Mouse (Mus musculus) liver, embryonic 14.5 days (tissue): Measurements from ENCODE around the gene Uba52.

Experiments used
- CTCF ChIP-seq: IDR thresholded peaks from 2 replicates; pipeline ENCODE4 v1.5.1; 2016; ENCODE audit warnings: antibody characterized with exemption, low read depth, control low read depth
- EP300 ChIP-seq: IDR thresholded peaks from 2 replicates; pipeline ENCODE4 v1.6.1; 2016; ENCODE audit warnings: antibody characterized with exemption, low read depth

DNA sequence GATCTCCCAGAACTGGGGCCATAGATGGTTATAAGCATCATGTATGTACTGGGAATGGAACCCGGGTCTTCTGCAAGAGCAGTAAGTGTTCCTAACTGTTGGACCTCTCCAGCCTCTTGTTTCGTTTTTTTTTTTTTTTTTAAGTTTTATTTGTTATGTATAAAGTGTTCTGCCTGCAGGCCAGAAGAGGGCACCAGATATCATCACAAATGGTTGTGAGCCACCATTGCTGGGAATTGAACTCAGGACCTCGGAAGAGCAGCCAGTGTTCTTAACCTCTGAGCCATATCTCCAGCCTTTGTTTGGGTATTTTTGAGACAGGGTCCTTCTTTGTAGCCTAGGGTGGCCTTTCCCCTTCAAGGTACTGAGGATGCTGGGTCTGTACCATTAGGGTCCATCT, 48.4 kb upstream of the Uba52 start:
- TF ChIP-seq CTCF = peak; percentile 52
- no peak for TF ChIP-seq EP300
